Mouse (Mus musculus): Measurements from ENCODE around the gene Mtor. TPM values are rescaled to one million over a fixed set of nuclear protein-coding genes. Genes with fewer than 3 reads are reported as not detected.

The Mtor gene
- polyA plus RNA-seq, 1 experiment from 2014 or later, result 20.7 TPM

GRCm38 (mm10) chr4:148507585-148507984 is 59.2 kb downstream of the Mtor start:
- WGBS, result 85% methylated on average over 5 of the region's 5 CpGs
- peaks cover 90% of the 10 kb centered on the region for H3K36me3 ChIP-seq (replicated peaks)
- DNase-seq (ENCODE audit: low spot score), result no peak

GRCm38 (mm10) chr4:148508084-148508849 is 59.9 kb downstream of the Mtor start:
- no peak overlapping the region for H3K27ac ChIP-seq (replicated peaks)
- H3K9me3 ChIP-seq, result no peaks in the 10 kb centered on the region
- no peak for DNase-seq (ENCODE audit: low spot score)
- no peak overlapping the region for H3K4me3 ChIP-seq
- WGBS, result 95% methylated on average over 14 of the region's 14 CpGs
- H3K4me1 ChIP-seq, result peaks cover 3% of the 10 kb centered on the region; the same call in 1 of the 2 replicates
- peaks cover 90% of the 10 kb centered on the region for H3K36me3 ChIP-seq (replicated peaks)
- no peaks in the 10 kb centered on the region for H3K27me3 ChIP-seq (replicated peaks; ENCODE audit: low read depth, poor library complexity, severe bottlenecking)

More at GRCm38 (mm10) chr4:148507585-148507984, 59.2 kb downstream of the Mtor start:
- 0 out of 2 replicates have a peak overlapping the region, but pooled peaks have one; percentile 14 for H3K27ac ChIP-seq (replicated peaks)
- H3K4me1 ChIP-seq, result peaks cover 3% of the 10 kb centered on the region; the same call in 1 of the 2 replicates
- H3K4me3 ChIP-seq, result no peak overlapping the region
- H3K27me3 ChIP-seq (replicated peaks; ENCODE audit: low read depth, poor library complexity, severe bottlenecking), result no peaks in the 10 kb centered on the region
- no peaks in the 10 kb centered on the region for H3K9me3 ChIP-seq

GRCm38 (mm10) chr4:148509450-148510084 is 61.2 kb downstream of the Mtor start:
- H3K27me3 ChIP-seq (replicated peaks; ENCODE audit: low read depth, poor library complexity, severe bottlenecking), result no peaks in the 10 kb centered on the region
- 90% methylated on average over 8 of the region's 8 CpGs for WGBS
- no peaks in the 10 kb centered on the region for H3K9me3 ChIP-seq
- H3K27ac ChIP-seq (replicated peaks), result no peak overlapping the region
- no peak for DNase-seq (ENCODE audit: low spot score)
- H3K4me1 ChIP-seq, result peaks cover 3% of the 10 kb centered on the region; the same call in 1 of the 2 replicates
- no peak overlapping the region for H3K4me3 ChIP-seq
- peaks cover 90% of the 10 kb centered on the region for H3K36me3 ChIP-seq (replicated peaks)

- Histone ChIP-seq H3K36me3 (replicated peaks) (peaks cover 90% of the 10 kb centered on the region), H3K27me3 (replicated peaks; ENCODE audit: low read depth, poor library complexity, severe bottlenecking) (no peaks in the 10 kb centered on the region), H3K27ac (replicated peaks) (no peak overlapping the region), H3K4me3 (no peak overlapping the region), H3K9me3 (no peaks in the 10 kb centered on the region), H3K4me1 (peaks cover 3% of the 10 kb centered on the region; the same call in 1 of the 2 replicates)
- DNase-seq (ENCODE audit: low spot score), result no peak
- 88% methylated on average over 4 of the region's 4 CpGs for WGBS
Observed at GRCm38 (mm10) chr4:148510691-148511090, 62.3 kb downstream of the Mtor start.

GRCm38 (mm10) chr4:148511334-148511733 is 62.9 kb downstream of the Mtor start:
- H3K4me3 ChIP-seq, result no peak overlapping the region
- H3K9me3 ChIP-seq, result no peaks in the 10 kb centered on the region
- H3K36me3 ChIP-seq (replicated peaks), result peaks cover 90% of the 10 kb centered on the region
- 94% methylated on average over 4 of the region's 4 CpGs for WGBS
- H3K27me3 ChIP-seq (replicated peaks; ENCODE audit: low read depth, poor library complexity, severe bottlenecking), result no peaks in the 10 kb centered on the region
- H3K4me1 ChIP-seq, result peaks cover 3% of the 10 kb centered on the region; the same call in 1 of the 2 replicates
- no peak for DNase-seq (ENCODE audit: low spot score)
- no peak overlapping the region for H3K27ac ChIP-seq (replicated peaks)

- H3K27ac ChIP-seq (replicated peaks), result no peak overlapping the region
- H3K4me1 ChIP-seq, result peaks cover 4% of the 10 kb centered on the region
- H3K9me3 ChIP-seq, result no peaks in the 10 kb centered on the region
- no peak for DNase-seq (ENCODE audit: low spot score)
- 87% methylated on average over 6 of the region's 6 CpGs for WGBS
- H3K4me3 ChIP-seq, result no peak overlapping the region
- peaks cover 95% of the 10 kb centered on the region for H3K36me3 ChIP-seq (replicated peaks)
- H3K27me3 ChIP-seq (replicated peaks; ENCODE audit: low read depth, poor library complexity, severe bottlenecking), result no peaks in the 10 kb centered on the region
Observed at GRCm38 (mm10) chr4:148513021-148513559, 64.7 kb downstream of the Mtor start.

- H3K36me3 ChIP-seq (replicated peaks), result peaks cover 97% of the 10 kb centered on the region
- DNase-seq (ENCODE audit: low spot score), result no peak
Observed at GRCm38 (mm10) chr4:148515313-148515712, 66.9 kb downstream of the Mtor start.

GRCm38 (mm10) chr4:148517809-148518208 is 69.4 kb downstream of the Mtor start:
- H3K4me1 ChIP-seq, result peaks cover 12% of the 10 kb centered on the region
- H3K36me3 ChIP-seq (replicated peaks), result peaks cover 95% of the 10 kb centered on the region
- no peak overlapping the region for H3K27ac ChIP-seq (replicated peaks)
- no peaks in the 10 kb centered on the region for H3K27me3 ChIP-seq (replicated peaks; ENCODE audit: low read depth, poor library complexity, severe bottlenecking)
- 54% methylated on average over 4 of the region's 4 CpGs for WGBS
- no peaks in the 10 kb centered on the region for H3K9me3 ChIP-seq
- no peak for DNase-seq (ENCODE audit: low spot score)
- no peak overlapping the region for H3K4me3 ChIP-seq

More at GRCm38 (mm10) chr4:148515313-148515712, 66.9 kb downstream of the Mtor start:
- WGBS, result 95% methylated on average over 2 of the region's 2 CpGs
- peaks cover 12% of the 10 kb centered on the region for H3K4me1 ChIP-seq
- no peaks in the 10 kb centered on the region for H3K27me3 ChIP-seq (replicated peaks; ENCODE audit: low read depth, poor library complexity, severe bottlenecking)
- no peak overlapping the region for H3K27ac ChIP-seq (replicated peaks)
- H3K4me3 ChIP-seq, result no peak overlapping the region
- H3K9me3 ChIP-seq, result no peaks in the 10 kb centered on the region

- H3K9me3 ChIP-seq, result no peaks in the 10 kb centered on the region
- H3K27ac ChIP-seq (replicated peaks), result peak overlapping the region; percentile 51
- peak; percentile 19 for DNase-seq (ENCODE audit: low spot score)
- H3K36me3 ChIP-seq (replicated peaks), result peaks cover 95% of the 10 kb centered on the region
- H3K27me3 ChIP-seq (replicated peaks; ENCODE audit: low read depth, poor library complexity, severe bottlenecking), result no peaks in the 10 kb centered on the region
- WGBS, result 26% methylated on average over 5 of the region's 5 CpGs
- no peak overlapping the region for H3K4me3 ChIP-seq
- peaks cover 12% of the 10 kb centered on the region for H3K4me1 ChIP-seq
Observed at GRCm38 (mm10) chr4:148518235-148518795, 69.9 kb downstream of the Mtor start.

- Histone ChIP-seq H3K36me3 (replicated peaks) (peaks cover 94% of the 10 kb centered on the region), H3K27ac (replicated peaks) (no peak overlapping the region), H3K27me3 (replicated peaks; ENCODE audit: low read depth, poor library complexity, severe bottlenecking) (no peaks in the 10 kb centered on the region), H3K4me1 (peaks cover 3% of the 10 kb centered on the region), H3K4me3 (no peak overlapping the region), H3K9me3 (no peaks in the 10 kb centered on the region)
- DNase-seq (ENCODE audit: low spot score), result no peak
- WGBS, result 81% methylated on average over 7 of the region's 7 CpGs
Observed at GRCm38 (mm10) chr4:148523538-148523937, 75.1 kb downstream of the Mtor start.

- no peaks in the 10 kb centered on the region for H3K9me3 ChIP-seq
- no peaks in the 10 kb centered on the region for H3K4me1 ChIP-seq
- no peaks in the 10 kb centered on the region for H3K27me3 ChIP-seq (replicated peaks; ENCODE audit: low read depth, poor library complexity, severe bottlenecking)
- H3K4me3 ChIP-seq, result no peak overlapping the region
- H3K36me3 ChIP-seq (replicated peaks), result peaks cover 95% of the 10 kb centered on the region
- 93% methylated on average over 10 of the region's 10 CpGs for WGBS
- H3K27ac ChIP-seq (replicated peaks), result no peak overlapping the region
- DNase-seq (ENCODE audit: low spot score), result no peak
Observed at GRCm38 (mm10) chr4:148527158-148527910, 78.9 kb downstream of the Mtor start.

- Histone ChIP-seq H3K4me3 (no peak overlapping the region), H3K9me3 (no peaks in the 10 kb centered on the region), H3K36me3 (replicated peaks) (peaks cover 95% of the 10 kb centered on the region), H3K4me1 (no peaks in the 10 kb centered on the region), H3K27ac (replicated peaks) (no peak overlapping the region), H3K27me3 (replicated peaks; ENCODE audit: low read depth, poor library complexity, severe bottlenecking) (no peaks in the 10 kb centered on the region)
- 93% methylated on average over 5 of the region's 5 CpGs for WGBS
- no peak for DNase-seq (ENCODE audit: low spot score)
Observed at GRCm38 (mm10) chr4:148530351-148530750, 81.9 kb downstream of the Mtor start.

Measured in embryonic facial prominence, embryonic 10.5 days (tissue).